Mouse (Mus musculus) liver, embryonic 11.5 days (tissue): ENCODE measurements at regions not wholly inside any gene's neighbourhood (a gene's known extent, or its start where the extent isn't known, plus 50 kb on each side); places are given as distances from the start of the nearest gene placed in this dataset.

Experiments used
- ATAC-seq: fragments of 200-750 bp; cut with Nextera tagmentation; replicated peaks from 2 replicates; pipeline ENCODE4 v1.8.0; 2017; ENCODE audit warnings: moderate number of reproducible peaks, mild to moderate bottlenecking, moderate TSS enrichment, moderate library complexity; ENCODE audit not compliant: low FRiP score
- DNase-seq: peaks from one replicate; pipeline ENCODE4 v3.0.0-alpha.2; 2017; ENCODE audit warnings: low spot score
- H3K27ac ChIP-seq: fragments of 300-500 bp; sonication (generic); 2 replicates; pipeline ENCODE4 v1.5.1; 2014; ENCODE audit warnings: mild to moderate bottlenecking, low read depth, low read length, control low read depth
- H3K27me3 ChIP-seq: fragments of 300-500 bp; sonication (generic); replicated peaks from 2 replicates; pipeline ENCODE4 v1.6.1; 2014; ENCODE audit warnings: low read length, mixed read lengths; ENCODE audit not compliant: control insufficient read depth, insufficient read depth
- H3K36me3 ChIP-seq: fragments of 300-500 bp; sonication (generic); 2 replicates; pipeline ENCODE4 v1.6.1; 2014; ENCODE audit warnings: mild to moderate bottlenecking, low read length, moderate library complexity, mixed read lengths; ENCODE audit not compliant: control insufficient read depth, insufficient read depth
- H3K4me1 ChIP-seq: fragments of 300-500 bp; sonication (generic); replicated peaks from 2 replicates; pipeline ENCODE4 v1.6.1; 2014; ENCODE audit warnings: low read length, mixed read lengths; ENCODE audit not compliant: control insufficient read depth, insufficient read depth
- H3K4me2 ChIP-seq: fragments of 300-500 bp; sonication (generic); 2 replicates; pipeline ENCODE4 v1.6.1; 2014; ENCODE audit warnings: mild to moderate bottlenecking, control low read depth, moderate library complexity
- H3K4me3 ChIP-seq: fragments of 300-500 bp; sonication (generic); 2 replicates; pipeline ENCODE4 v1.5.1; 2014; ENCODE audit warnings: low read depth, low read length, control low read depth
- H3K9ac ChIP-seq: fragments of 300-500 bp; sonication (generic); 2 replicates; pipeline ENCODE4 v1.6.1; 2014; ENCODE audit warnings: low read depth, low read length, control low read depth
- H3K9me3 ChIP-seq: fragments of 300-500 bp; sonication (generic); 2 replicates; pipeline ENCODE4 v1.6.1; 2016; ENCODE audit warnings: low read length, inconsistent platforms, mixed read lengths; ENCODE audit not compliant: control insufficient read depth
- WGBS: fragments of 180-500 bp; shearing (Covaris S2); extraction: QIAGEN DNeasy Blood & Tissue Kit; methylation state at CpG from one replicate; pipeline ENCODE4 v1.1.7; 2014; 5-methylcytosine and 5-hydroxymethylcytosine counted together

DNA sequence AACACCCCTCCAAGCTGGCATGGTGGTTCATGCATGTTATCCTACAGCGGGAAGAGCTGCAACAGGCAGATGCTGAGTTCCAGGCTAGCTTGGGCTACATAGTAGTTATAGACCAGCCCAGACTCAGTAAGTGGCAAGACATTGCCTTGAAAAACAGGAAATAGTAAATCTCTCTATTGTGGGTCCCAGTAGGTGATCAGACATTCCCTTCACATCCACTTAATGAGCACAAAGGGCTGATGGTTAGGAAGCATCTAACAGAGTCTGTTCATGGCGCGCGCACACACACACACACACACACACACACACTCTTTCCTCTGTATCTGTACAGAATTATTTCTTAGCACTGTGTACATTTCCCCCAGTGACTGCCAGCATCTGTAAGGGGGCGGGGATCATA is 64.0 kb upstream of the Map1b start:
- ATAC-seq: no peak
- no peak overlapping the region for H3K4me3 ChIP-seq
- 92% methylated on average over 5 of the region's 5 CpGs for WGBS

DNA sequence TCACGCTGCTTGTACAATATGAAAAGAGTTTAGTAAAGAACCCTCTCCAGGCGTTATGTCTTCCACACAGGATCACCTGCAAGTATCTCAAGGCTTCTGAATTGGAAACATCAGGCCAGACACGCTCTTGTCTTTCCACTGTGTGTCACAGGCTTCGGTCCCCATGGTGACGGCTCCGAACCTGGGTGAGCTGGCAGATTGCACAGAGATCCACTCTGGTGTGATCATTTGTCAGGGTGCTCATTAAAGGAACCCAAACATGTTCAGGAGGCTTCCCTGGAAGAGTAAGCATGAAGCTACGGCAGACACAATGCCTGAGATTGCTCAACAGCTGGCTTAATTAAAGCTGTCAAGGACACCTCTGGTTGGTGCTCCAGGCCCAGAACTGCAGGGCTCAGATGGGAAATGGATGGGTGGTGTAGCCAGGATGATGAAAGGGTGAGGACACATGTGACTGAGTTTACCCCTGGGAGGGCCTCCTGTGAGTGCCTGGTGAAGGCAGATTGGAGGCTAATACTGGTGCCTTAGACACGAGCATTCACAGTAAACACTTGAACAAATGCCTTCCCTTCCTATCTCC is 63.3 kb upstream of the Map1b start:
- DNase-seq: no peak
- ATAC-seq: no peak
- Histone ChIP-seq H3K4me1 (no peaks in the 10 kb centered on the region), H3K27ac (no peak overlapping the region), H3K27me3 (no peaks in the 10 kb centered on the region), H3K9me3 (no peaks in the 10 kb centered on the region), H3K4me2 (no peak overlapping the region), H3K36me3 (no peaks in the 10 kb centered on the region), H3K9ac (no peak overlapping the region), H3K4me3 (no peak overlapping the region)
- 71% methylated on average over 8 of the region's 8 CpGs for WGBS

More for the DNA sequence above, 64.0 kb upstream of the Map1b start:
- no peaks in the 10 kb centered on the region for H3K4me1 ChIP-seq
- H3K9ac ChIP-seq: no peak overlapping the region
- no peak for DNase-seq
- no peaks in the 10 kb centered on the region for H3K27me3 ChIP-seq
- no peaks in the 10 kb centered on the region for H3K36me3 ChIP-seq
- no peak overlapping the region for H3K4me2 ChIP-seq
- no peaks in the 10 kb centered on the region for H3K9me3 ChIP-seq
- H3K27ac ChIP-seq: no peak overlapping the region

DNA sequence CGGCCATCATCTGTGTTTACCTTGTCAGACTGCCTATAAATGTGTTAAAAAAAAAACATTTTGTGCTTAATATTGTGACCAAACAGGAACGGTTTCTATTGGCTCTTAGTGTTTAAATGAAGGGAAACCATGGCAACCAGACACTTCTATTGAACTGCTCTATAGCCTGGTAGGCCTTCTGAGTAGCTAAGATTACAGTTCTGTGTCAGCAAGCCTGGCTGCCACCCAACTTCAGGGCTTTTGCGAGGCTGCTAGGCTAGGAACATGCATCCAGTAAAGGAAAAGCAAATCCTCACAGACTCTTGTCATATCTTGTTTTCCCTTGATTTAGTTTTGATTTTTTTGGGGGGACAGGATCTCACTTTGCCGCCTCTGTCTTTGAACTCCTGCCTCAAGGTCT is 61.3 kb upstream of the Map1b start:
- Histone ChIP-seq H3K27me3 (no peaks in the 10 kb centered on the region), H3K9me3 (no peaks in the 10 kb centered on the region), H3K4me3 (no peak overlapping the region), H3K4me1 (no peaks in the 10 kb centered on the region), H3K27ac (no peak overlapping the region), H3K4me2 (no peak overlapping the region), H3K9ac (no peak overlapping the region), H3K36me3 (no peaks in the 10 kb centered on the region)
- 82% methylated on average over 4 of the region's 4 CpGs for WGBS
- DNase-seq: no peak
- ATAC-seq: no peak

DNA sequence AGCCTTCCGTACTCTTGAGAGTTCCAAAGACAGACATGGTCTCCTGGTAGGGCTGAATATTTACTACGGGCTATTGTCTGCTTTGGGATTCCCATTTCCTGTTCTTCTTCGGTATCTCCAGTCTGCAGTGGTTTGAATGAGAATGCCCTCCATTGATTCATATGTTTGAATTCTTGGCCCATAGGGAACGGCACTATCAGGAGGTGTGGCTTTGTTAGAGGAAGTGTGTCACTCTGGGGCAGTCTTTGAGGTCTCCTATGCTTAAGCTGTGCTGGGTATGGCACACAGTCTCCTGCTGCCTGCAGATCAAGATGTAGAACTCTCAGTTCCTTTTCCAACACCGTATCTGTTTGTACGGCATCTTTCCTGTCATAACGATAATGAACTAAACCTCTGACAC is 56.7 kb upstream of the Map1b start:
- H3K9ac ChIP-seq: no peak overlapping the region
- H3K36me3 ChIP-seq: no peaks in the 10 kb centered on the region
- DNase-seq (no peak), ATAC-seq (no peak)
- WGBS: 80% methylated on average over 7 of the region's 7 CpGs
- no peaks in the 10 kb centered on the region for H3K9me3 ChIP-seq
- H3K4me2 ChIP-seq: no peak overlapping the region
- no peaks in the 10 kb centered on the region for H3K27me3 ChIP-seq
- H3K27ac ChIP-seq: no peak overlapping the region
- no peaks in the 10 kb centered on the region for H3K4me1 ChIP-seq
- H3K4me3 ChIP-seq: no peak overlapping the region

DNA sequence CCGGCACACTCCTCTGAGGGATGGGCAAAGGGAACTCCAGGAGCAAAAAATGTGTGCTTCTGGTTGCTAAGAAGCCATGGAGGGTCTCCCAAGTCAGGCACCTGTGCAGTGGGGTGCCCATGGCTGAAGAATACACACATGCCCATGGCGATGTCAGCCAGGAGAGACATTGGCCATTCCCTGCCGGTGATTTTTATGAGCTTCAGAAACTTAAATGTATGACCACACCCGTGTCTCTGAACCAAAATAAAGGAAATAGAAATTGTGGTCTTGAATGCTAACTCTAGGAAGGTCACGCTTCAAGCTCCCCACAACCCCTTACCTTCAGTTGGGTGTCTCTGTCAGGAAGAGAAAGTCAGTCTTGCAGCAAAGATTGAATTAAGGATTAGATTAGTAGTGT is 56.0 kb upstream of the Map1b start:
- ATAC-seq (no peak), DNase-seq (no peak)
- no peaks in the 10 kb centered on the region for H3K27me3 ChIP-seq
- no peaks in the 10 kb centered on the region for H3K9me3 ChIP-seq
- H3K36me3 ChIP-seq: no peaks in the 10 kb centered on the region
- 87% methylated on average over 5 of the region's 5 CpGs for WGBS
- H3K27ac ChIP-seq: no peak overlapping the region
- H3K4me3 ChIP-seq: no peak overlapping the region
- H3K4me1 ChIP-seq: no peaks in the 10 kb centered on the region
- no peak overlapping the region for H3K4me2 ChIP-seq
- H3K9ac ChIP-seq: no peak overlapping the region
